Mouse (Mus musculus) lung, adult 10 weeks (tissue): ENCODE results near the gene Gpr3. TPM values are rescaled to one million over a fixed set of nuclear protein-coding genes. Genes with fewer than 3 reads are reported as not detected.

Experiments
- polyA plus RNA-seq: library from polyadenylated mRNA; stranded (reverse); fragments of 350-450 nt; fragmentation: Illumina TruSeq; extraction: RNeasy Lipid Tissue Mini Kit (QIAGEN cat#74804); gene quantifications from one replicate; pipeline ENCODE4 v1.2.3, GENCODE M21; 2014; ENCODE audit warnings: low read depth, low replicate concordance; ENCODE audit not compliant: insufficient read depth

Gene Gpr3
- polyA plus RNA-seq = not detected

DNA sequence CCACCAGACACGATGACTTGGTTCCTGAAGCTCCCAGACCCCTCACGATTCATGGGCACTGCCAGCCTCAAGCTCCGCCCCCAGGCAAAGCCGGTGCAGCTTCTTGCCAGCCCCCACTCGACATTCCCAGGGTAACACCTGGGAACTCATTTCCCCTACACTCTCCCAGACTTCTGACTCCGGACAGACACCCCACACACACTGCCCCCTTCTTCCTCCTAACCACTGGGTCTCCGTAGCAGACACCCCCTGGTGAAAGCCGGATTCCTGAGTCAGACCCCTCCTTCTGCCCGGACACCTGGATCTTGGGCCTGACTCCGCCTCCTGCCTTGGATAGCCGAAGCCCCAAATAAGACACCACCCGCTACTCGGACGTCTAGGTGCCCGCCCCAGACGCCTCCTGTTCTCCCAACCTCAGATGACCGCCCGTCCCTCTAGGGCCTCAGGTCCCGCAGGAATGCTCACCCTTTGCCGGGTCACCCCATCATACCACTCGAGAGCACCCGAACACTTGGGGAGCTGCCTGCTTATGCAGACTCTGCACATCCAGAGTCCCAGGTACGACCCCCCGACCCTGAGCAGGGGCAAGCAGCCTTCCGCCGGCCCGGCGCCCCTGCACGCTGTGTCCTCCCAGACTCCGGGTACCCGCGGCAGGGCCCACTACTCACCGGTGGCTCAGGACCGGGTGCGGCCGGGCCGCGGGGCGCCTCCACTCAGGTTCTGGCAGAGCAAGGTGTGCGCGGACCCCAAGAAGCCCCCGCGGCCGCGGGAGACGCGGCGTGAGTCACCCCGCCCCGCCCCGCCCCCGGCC is at the start of gene Gpr3, which contains the start of gene Cd164l2:
TSS of gene Gpr3 (minus strand) at position 786 of the 811 bp plus-strand sequence.
TSS of gene Cd164l2 (plus strand) at position 381 of the 811 bp plus-strand sequence.

DNA sequence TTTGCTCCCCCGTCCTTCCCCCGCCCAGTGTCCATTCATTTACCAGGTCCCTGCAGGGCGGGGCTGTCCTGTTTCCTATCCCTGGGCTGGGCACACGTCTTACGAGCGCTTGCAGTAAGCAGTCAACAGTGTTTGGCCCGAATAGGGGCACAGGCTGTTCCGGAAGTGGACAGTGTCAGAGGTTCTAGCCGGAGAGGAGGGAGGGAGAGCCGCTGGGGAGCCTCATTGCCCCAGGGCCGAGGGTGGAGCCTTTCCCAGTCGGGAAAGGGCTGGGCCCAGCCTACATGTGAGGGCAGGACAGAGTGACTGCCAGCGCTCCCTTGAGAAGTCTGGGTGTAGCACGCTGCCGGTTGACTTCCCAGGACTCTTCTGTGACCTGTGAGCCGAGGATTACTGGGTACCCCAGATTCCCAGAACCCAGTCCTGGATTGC is 28.2 kb upstream of the Gpr3 start, which contains the start of gene Map3k6:
TSS of gene Map3k6 (plus strand) at position 329 of the 432 bp plus-strand sequence.

Other genes starting within 250 kb of the Gpr3 start
- 8.3 TPM for gene Fgr, start 238.4 kb downstream of the Gpr3 start, polyA plus RNA-seq
- 4.2 TPM for gene Ahdc1, start 201.3 kb downstream of the Gpr3 start, polyA plus RNA-seq
- gene Wasf2, start 82.0 kb downstream of the Gpr3 start, polyA plus RNA-seq = 25.5 TPM
- 2.5 TPM for gene Cd164l2, start 405 bp downstream of the Gpr3 start, polyA plus RNA-seq
- 20.8 TPM for gene Map3k6, start 28.3 kb upstream of the Gpr3 start, polyA plus RNA-seq
- 2.9 TPM for gene Sytl1, start 50.6 kb upstream of the Gpr3 start, polyA plus RNA-seq
- gene Tmem222, start 65.3 kb upstream of the Gpr3 start, polyA plus RNA-seq = 49.0 TPM
- gene Wdtc1, start 140.9 kb upstream of the Gpr3 start, polyA plus RNA-seq = 14.0 TPM
- 9.4 TPM for gene Slc9a1, start 157.2 kb upstream of the Gpr3 start, polyA plus RNA-seq